Mouse (Mus musculus) 416B (cell line): ENCODE measurements at regions not wholly inside any gene's neighbourhood (a gene's known extent, or its start where the extent isn't known, plus 50 kb on each side); places are given as distances from the start of the nearest gene placed in this dataset.
"Not testable (repeated sequence)": the region's sequence is repeated elsewhere in the genome, so short reads cannot be mapped to it uniquely, and the experiment has no call there.

Source experiments
- DNase-seq: peaks from one replicate; pipeline ENCODE4 v3.0.0; 2011; ENCODE audit warnings: low read depth

GRCm38 (mm10) chr3:106320061-106320460, 85.9 kb downstream of the Chil6 start:
- DNase-seq: no peak

DNA sequence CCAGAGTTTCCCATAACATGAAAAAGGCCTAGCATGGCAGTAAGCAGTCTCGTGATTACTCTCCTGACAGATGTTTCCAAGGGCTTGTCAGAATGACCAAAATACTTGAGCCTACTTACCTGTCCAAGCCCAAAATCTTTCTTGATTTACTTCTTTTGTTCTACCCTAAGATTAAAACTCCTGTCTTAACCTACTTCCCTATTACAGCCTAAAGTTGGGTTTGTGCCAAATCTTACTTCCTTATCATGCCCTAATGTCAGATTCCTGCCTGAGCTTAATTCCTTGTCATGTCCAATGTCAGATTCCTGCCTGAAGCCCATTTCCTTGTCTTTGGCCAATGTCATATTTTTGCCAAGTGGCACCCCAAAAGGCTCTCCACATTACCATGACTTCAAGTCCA, 89.0 kb downstream of the Chil6 start:
- peak; percentile 10 for DNase-seq

GRCm38 (mm10) chr3:106292938-106293337, 73.6 kb upstream of the Chil4 start:
- DNase-seq: no peak

DNA sequence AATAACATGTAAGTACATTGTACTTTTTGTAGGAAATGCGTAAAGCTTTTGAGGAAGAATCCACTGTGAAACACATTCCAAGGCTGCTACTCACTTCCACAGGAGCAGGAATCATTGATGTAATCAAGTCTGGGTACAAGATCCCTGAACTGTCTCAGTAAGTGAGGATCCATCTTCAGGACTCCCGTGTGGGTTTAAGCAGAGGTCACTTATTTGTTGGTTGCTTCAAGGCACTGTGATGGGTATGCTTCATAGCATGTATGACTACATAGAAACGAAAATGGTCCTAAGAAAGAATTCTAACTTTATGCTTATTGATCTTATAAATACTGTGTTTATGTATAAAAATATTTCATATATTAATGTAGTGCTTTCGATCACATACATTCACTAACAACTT, 72.6 kb upstream of the Chil4 start:
- DNase-seq: no peak

DNA sequence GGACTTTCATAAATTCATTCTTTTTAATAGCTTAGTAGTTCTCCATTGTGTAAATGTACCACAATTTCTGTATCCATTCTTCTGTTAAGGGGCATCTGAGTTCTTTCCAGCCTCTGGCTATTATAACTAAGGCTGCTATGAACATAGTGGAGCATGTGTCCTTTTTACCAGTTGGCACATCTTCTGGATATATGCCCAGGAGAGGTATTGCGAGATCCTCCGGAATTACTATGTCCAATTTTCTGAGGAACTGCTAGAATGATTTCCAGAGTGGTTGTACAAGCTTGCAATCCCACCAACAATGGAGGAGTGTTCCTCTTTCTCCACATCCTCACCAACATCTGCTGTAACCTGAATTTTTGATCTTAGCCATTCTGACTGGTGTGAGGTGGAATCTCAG, 59.3 kb upstream of the Chil4 start:
- DNase-seq: not testable (repeated sequence)

DNA sequence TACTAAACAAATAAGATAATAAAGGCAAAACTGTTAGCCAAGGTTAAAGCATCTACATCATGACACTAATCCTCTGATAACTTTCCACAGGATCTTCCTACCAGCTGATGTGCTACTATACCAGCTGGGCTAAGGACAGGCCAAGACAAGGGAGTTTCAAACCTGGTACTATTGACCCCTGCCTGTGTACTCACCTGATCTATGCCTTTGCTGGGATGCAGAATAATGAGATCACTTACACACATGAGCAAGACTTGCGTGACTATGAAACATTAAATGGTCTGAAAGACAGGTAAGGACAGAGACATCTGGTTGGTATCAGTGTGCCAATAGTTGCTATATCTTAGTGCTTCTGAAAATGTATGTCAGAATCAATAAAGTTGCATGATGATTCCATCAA, 56.4 kb upstream of the Chil4 start:
- DNase-seq: not testable (repeated sequence)
